Mouse (Mus musculus): Measurements from ENCODE around the gene Ankrd24.

Ankrd24 gene

GRCm38 (mm10) chr10:81628390-81628789, at the start of gene Ankrd24:
Ankrd24 (plus strand) TSS chr10:81628540.
- DNase-seq (ENCODE audit: low read depth): no peak

GRCm38 (mm10) chr10:81579967-81580366, 48.4 kb upstream of the Ankrd24 start:
- no peak for DNase-seq (ENCODE audit: low read depth)

GRCm38 (mm10) chr10:81580441-81581070, 47.8 kb upstream of the Ankrd24 start:
- DNase-seq (ENCODE audit: low read depth): no peak

GRCm38 (mm10) chr10:81583347-81583746, 45.0 kb upstream of the Ankrd24 start:
- no peak for DNase-seq (ENCODE audit: low read depth)

- DNase-seq (ENCODE audit: low read depth): no peak
Measured at GRCm38 (mm10) chr10:81588739-81589138, 39.6 kb upstream of the Ankrd24 start.

- DNase-seq (ENCODE audit: low read depth): no peak
Measured at GRCm38 (mm10) chr10:81591846-81592245, 36.5 kb upstream of the Ankrd24 start.

- DNase-seq (ENCODE audit: low read depth): no peak
Measured at GRCm38 (mm10) chr10:81592631-81593030, 35.7 kb upstream of the Ankrd24 start.

GRCm38 (mm10) chr10:81593223-81593622, 35.1 kb upstream of the Ankrd24 start:
- no peak for DNase-seq (ENCODE audit: low read depth)

GRCm38 (mm10) chr10:81593935-81594334, 34.4 kb upstream of the Ankrd24 start:
- DNase-seq (ENCODE audit: low read depth): no peak

GRCm38 (mm10) chr10:81595599-81595998, 32.7 kb upstream of the Ankrd24 start:
- DNase-seq (ENCODE audit: low read depth): no peak

- peak; percentile 70 for DNase-seq (ENCODE audit: low read depth)
Measured at GRCm38 (mm10) chr10:81596611-81597010, 31.7 kb upstream of the Ankrd24 start.

GRCm38 (mm10) chr10:81597137-81597950, 31.0 kb upstream of the Ankrd24 start:
- DNase-seq (ENCODE audit: low read depth): peak; percentile 88

GRCm38 (mm10) chr10:81598342-81598741, 30.0 kb upstream of the Ankrd24 start:
- DNase-seq (ENCODE audit: low read depth): no peak

GRCm38 (mm10) chr10:81598871-81599270, 29.5 kb upstream of the Ankrd24 start:
- no peak for DNase-seq (ENCODE audit: low read depth)

- no peak for DNase-seq (ENCODE audit: low read depth)
Measured at GRCm38 (mm10) chr10:81599630-81600029, 28.7 kb upstream of the Ankrd24 start.

GRCm38 (mm10) chr10:81600096-81600495, 28.2 kb upstream of the Ankrd24 start:
- no peak for DNase-seq (ENCODE audit: low read depth)

GRCm38 (mm10) chr10:81600738-81601203, 27.6 kb upstream of the Ankrd24 start, which contains the start of gene Tle6:
Tle6 (minus strand) TSS chr10:81601073.
- peak; percentile 76 for DNase-seq (ENCODE audit: low read depth)

- no peak for DNase-seq (ENCODE audit: low read depth)
Measured at GRCm38 (mm10) chr10:81601396-81601905, 26.9 kb upstream of the Ankrd24 start.

- no peak for DNase-seq (ENCODE audit: low read depth)
Measured at GRCm38 (mm10) chr10:81602741-81603151, 25.6 kb upstream of the Ankrd24 start.

- DNase-seq (ENCODE audit: low read depth): no peak
Measured at GRCm38 (mm10) chr10:81604019-81604967, 24.0 kb upstream of the Ankrd24 start.

- DNase-seq (ENCODE audit: low read depth): no peak
Measured at GRCm38 (mm10) chr10:81604968-81605665, 23.2 kb upstream of the Ankrd24 start.

Data from fibroblast of lung, adult 2 months (primary cell).